Mouse (Mus musculus) thymus, adult 2 months (tissue): ENCODE data around the gene Rcc2. TPM values are rescaled to one million over a fixed set of nuclear protein-coding genes. Genes with fewer than 3 reads are reported as not detected.

ENCODE experiments used
- DNase-seq: peaks from one replicate; pipeline ENCODE4 v3.0.0; 2021
- H3K27ac ChIP-seq: fragments of 200-500 bp; 2 replicates; pipeline ENCODE4 v1.5.1; 2012; ENCODE audit warnings: low read length, control low read depth; ENCODE audit not compliant: control insufficient read depth, insufficient read depth
- H3K27me3 ChIP-seq: fragments of 200-500 bp; 2 replicates; pipeline ENCODE4 v1.6.1; 2012; ENCODE audit warnings: mild to moderate bottlenecking, low read length, moderate library complexity, mixed read lengths; ENCODE audit not compliant: control insufficient read depth, insufficient read depth
- H3K36me3 ChIP-seq: fragments of 200-500 bp; 2 replicates; pipeline ENCODE4 v1.6.1; 2012; ENCODE audit warnings: mild to moderate bottlenecking, low read length, moderate library complexity; ENCODE audit not compliant: control insufficient read depth, insufficient read depth
- H3K4me1 ChIP-seq: fragments of 200-500 bp; replicated peaks from 2 replicates; pipeline ENCODE4 v1.6.1; 2012; ENCODE audit warnings: low read length; ENCODE audit not compliant: control insufficient read depth, insufficient read depth
- H3K4me3 ChIP-seq: fragments of 200-500 bp; 2 replicates; pipeline ENCODE4 v1.5.1; 2012; ENCODE audit warnings: mild to moderate bottlenecking, low read length, control low read depth, moderate library complexity; ENCODE audit not compliant: control insufficient read depth, insufficient read depth
- CTCF ChIP-seq: fragments of 200-500 bp; IDR thresholded peaks from 2 replicates; pipeline ENCODE4 v1.5.1; 2012; ENCODE audit warnings: mild to moderate bottlenecking, control low read depth, low read length, moderate library complexity, borderline replicate concordance; ENCODE audit not compliant: control insufficient read depth, poor library complexity, insufficient read depth; ENCODE audit errors: extremely low read depth
- POLR2A ChIP-seq: fragments of 200-500 bp; IDR thresholded peaks from 2 replicates; pipeline ENCODE4 v1.6.1; 2012; ENCODE audit warnings: mild to moderate bottlenecking, low read length, control low read depth, moderate library complexity; ENCODE audit not compliant: control insufficient read depth, poor library complexity, insufficient read depth; ENCODE audit errors: extremely low read depth
- WGBS: fragments of 180-500 bp; shearing (Covaris S2); methylation state at CpG from one replicate; pipeline ENCODE4 v1.1.7; 2018; 5-methylcytosine and 5-hydroxymethylcytosine counted together
- polyA plus RNA-seq: library from polyadenylated mRNA; depleted of rRNA; stranded (reverse); fragments of >200 nt; gene quantifications from 2 replicates; pipeline ENCODE4 v1.2.3, GENCODE M21; 2012

The Rcc2 gene
- polyA plus RNA-seq, 1 experiment: 211 TPM

GRCm38 (mm10) chr4:140701716-140702561 lies 1.6 kb downstream of the Rcc2 start:
- H3K4me1 ChIP-seq: peaks cover 23% of the 10 kb centered on the region
- peak; percentile 68 for DNase-seq
- no peaks in the 10 kb centered on the region for H3K27me3 ChIP-seq
- TF ChIP-seq CTCF (no peak), POLR2A (no peak)
- H3K4me3 ChIP-seq: peak overlapping the region; percentile 75
- peak overlapping the region; percentile 91 for H3K27ac ChIP-seq
- WGBS: 4% methylated on average over 100 of the region's 107 CpGs
- no peaks in the 10 kb centered on the region for H3K36me3 ChIP-seq

- peak; percentile 86 for DNase-seq
- TF ChIP-seq POLR2A (no peak), CTCF (no peak)
- Histone ChIP-seq H3K4me3 (peak overlapping the region; percentile 75), H3K36me3 (peaks cover under 1% of the 10 kb centered on the region; the same call in 1 of the 2 replicates), H3K27me3 (no peaks in the 10 kb centered on the region), H3K4me1 (peaks cover 23% of the 10 kb centered on the region), H3K27ac (peak overlapping the region; percentile 15; the same call in 1 of the 2 replicates)
- WGBS: 2% methylated on average over 60 of the region's 68 CpGs
Observed at GRCm38 (mm10) chr4:140702611-140703327, 2.4 kb downstream of the Rcc2 start.

GRCm38 (mm10) chr4:140703636-140704035 lies 3.3 kb downstream of the Rcc2 start:
- 51% methylated on average over 8 of the region's 8 CpGs for WGBS
- Histone ChIP-seq H3K4me3 (no peak overlapping the region), H3K4me1 (peaks cover 23% of the 10 kb centered on the region), H3K27me3 (no peaks in the 10 kb centered on the region), H3K36me3 (peaks cover 9% of the 10 kb centered on the region), H3K27ac (no peak overlapping the region)
- TF ChIP-seq POLR2A (no peak), CTCF (no peak)
- DNase-seq: no peak

GRCm38 (mm10) chr4:140704166-140704565 lies 3.8 kb downstream of the Rcc2 start:
- Histone ChIP-seq H3K36me3 (peaks cover 14% of the 10 kb centered on the region), H3K27ac (no peak overlapping the region), H3K27me3 (no peaks in the 10 kb centered on the region), H3K4me1 (peaks cover 23% of the 10 kb centered on the region), H3K4me3 (no peak overlapping the region)
- no peak for TF ChIP-seq POLR2A
- TF ChIP-seq CTCF: no peak
- 65% methylated on average over 4 of the region's 4 CpGs for WGBS
- DNase-seq: no peak

GRCm38 (mm10) chr4:140707615-140708014 lies 7.3 kb downstream of the Rcc2 start:
- H3K4me3 ChIP-seq: no peak overlapping the region
- no peak overlapping the region for H3K27ac ChIP-seq
- peaks cover 8% of the 10 kb centered on the region for H3K4me1 ChIP-seq
- no peak for DNase-seq
- H3K27me3 ChIP-seq: no peaks in the 10 kb centered on the region
- WGBS: 90% methylated on average over 4 of the region's 4 CpGs
- TF ChIP-seq POLR2A: no peak
- TF ChIP-seq CTCF: no peak
- H3K36me3 ChIP-seq: peaks cover 38% of the 10 kb centered on the region

- no peak for DNase-seq
- no peak overlapping the region for H3K27ac ChIP-seq
- WGBS: 96% methylated on average over 18 of the region's 18 CpGs
- peaks cover 46% of the 10 kb centered on the region for H3K36me3 ChIP-seq
- no peak overlapping the region for H3K4me3 ChIP-seq
- no peaks in the 10 kb centered on the region for H3K27me3 ChIP-seq
- TF ChIP-seq POLR2A (no peak), CTCF (no peak)
- H3K4me1 ChIP-seq: peaks cover 5% of the 10 kb centered on the region
Observed at GRCm38 (mm10) chr4:140708297-140708927, 8.1 kb downstream of the Rcc2 start.
